Mouse (Mus musculus) frontal cortex, postnatal 25 days (tissue): Measurements from ENCODE around the gene Itpkb.

Experiments used
- DNase-seq, 2 experiments: peaks; one replicate each; pipeline ENCODE4 v3.0.0; 2022; ENCODE audit warnings: low spot score in 2 of 2

The Itpkb gene

DNA sequence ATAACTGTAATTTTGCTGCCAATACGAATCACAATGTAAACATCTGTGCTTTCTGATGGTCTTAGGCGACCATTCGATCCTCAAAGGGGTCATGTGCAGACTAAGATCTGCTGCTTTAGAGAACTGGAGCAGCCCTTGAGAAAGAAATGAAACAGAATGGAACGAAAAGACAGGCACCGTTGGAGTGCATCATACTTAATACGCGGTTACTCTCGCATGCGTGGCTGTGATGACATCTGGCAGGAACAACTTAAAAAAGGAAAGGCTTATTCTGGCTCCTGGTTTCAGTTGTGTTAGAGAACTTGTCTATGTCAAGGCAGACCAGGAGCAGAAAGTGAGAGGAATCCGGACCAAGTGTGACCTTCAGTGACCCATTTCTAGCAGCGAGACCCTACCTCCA lies 15.6 kb upstream of the Itpkb start:
- no peak for DNase-seq

- DNase-seq = no peak
Measured at GRCm38 (mm10) chr1:180315127-180315526, 15.2 kb upstream of the Itpkb start.

GRCm38 (mm10) chr1:180317450-180317849 lies 12.8 kb upstream of the Itpkb start:
- no peak for DNase-seq

DNA sequence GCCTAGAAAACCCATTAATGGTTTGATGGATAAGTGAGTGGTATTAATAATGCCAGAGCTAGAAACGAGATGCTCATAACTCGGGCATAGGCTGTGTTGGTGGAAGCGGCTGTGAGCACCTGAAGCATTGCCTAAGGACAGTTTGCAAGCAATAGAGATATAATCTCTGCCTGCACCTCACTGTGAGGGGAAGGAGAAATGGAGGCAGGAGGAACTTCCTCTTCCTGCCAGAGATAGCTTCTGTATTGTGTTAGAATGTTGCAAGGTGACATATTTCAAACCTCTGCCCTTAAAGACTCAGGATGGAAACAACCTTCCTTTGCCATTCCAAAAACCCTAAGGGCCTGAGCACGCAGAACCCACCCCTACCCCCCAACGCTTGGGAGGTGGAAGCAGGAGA lies 11.9 kb upstream of the Itpkb start:
- DNase-seq = no peak

- no peak for DNase-seq
Measured at GRCm38 (mm10) chr1:180319895-180320294, 10.4 kb upstream of the Itpkb start.

DNA sequence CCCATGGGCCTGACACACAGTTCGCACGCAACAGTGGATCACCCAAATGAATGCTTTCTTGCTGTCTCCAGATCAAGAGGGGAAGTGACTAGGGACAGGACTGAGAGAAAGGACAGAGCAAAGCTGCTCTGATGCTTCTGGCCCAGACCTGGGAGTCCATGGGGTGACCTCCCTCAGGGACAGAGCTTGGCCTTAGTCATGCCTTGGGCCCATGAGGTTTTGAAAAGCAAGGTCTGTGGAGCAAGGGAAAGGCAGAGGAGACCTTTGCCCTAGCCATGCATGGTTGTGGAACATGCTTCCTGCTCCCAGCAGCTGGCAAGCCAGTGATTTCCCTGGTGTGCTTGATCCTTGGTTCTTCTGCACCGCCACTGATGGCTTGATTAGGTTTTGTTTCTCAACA lies 7.4 kb upstream of the Itpkb start:
- DNase-seq = no peak

DNA sequence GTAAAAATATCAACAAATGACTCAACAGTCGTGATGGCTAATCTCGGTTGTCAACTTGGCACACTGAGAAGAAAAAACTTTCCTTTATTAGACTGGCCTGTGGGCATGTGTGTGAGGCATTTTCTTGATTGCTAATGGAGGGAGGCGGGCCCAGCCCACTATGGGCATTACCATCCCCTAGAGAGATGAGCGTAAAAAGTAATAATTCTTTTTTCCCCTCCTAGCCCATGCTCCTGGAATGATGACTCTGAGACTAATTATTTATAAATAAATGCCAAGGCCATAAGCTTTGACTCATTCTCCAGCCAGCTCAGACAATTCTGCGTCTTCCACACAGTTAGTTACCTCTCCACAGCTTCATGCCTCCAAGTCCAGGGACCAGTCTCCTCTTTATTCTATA lies 6.8 kb upstream of the Itpkb start:
- no peak for DNase-seq

GRCm38 (mm10) chr1:180324271-180324670 lies 6.0 kb upstream of the Itpkb start:
- no peak for DNase-seq

- no peak for DNase-seq
Measured at GRCm38 (mm10) chr1:180328794-180329665, 1.3 kb upstream of the Itpkb start.

GRCm38 (mm10) chr1:180329706-180330105 lies 579 bp upstream of the Itpkb start:
- no peak for DNase-seq

DNA sequence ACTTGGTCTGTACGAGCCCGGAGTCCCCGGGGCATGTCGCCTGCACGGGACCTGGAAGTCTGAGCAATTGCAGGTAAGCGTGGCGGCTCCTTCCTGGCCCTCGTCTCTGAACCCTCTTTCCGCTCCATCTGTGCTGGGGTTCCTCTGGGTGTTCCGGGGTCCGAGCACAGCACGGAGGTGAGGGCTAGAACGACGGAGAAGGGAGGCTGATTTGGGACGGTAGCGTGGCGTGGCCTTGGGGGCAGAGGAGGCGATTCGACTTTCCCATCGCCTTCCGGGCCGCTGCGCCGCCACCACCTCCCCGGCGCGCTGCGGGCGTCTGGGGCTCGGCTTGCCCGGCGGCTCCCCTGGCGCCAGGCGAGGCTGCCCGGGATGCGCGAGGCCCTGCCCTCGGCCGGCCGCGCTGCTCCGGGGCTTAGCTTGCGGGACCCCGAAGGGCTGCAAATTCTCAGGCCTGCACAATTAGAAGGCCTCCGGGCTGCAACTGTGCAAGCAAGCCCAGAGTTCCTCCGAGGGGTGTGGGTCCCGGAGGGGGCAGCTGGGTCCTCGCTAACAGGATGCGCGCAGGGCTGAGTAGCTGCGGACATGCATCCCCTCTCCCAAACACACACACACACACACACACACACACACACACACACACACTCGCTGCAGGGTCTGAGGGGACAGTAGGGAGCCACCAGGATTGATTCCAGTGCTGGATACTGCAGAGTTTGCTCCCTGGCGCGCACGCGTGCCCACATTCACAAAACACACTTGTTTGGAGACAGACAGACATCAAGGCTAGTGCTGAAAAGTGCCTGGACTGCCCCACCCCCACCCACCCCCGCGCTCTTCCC lies 641 bp downstream of the Itpkb start:
- no peak for DNase-seq

- DNase-seq = no peak
Measured at GRCm38 (mm10) chr1:180331546-180332075, 1.3 kb downstream of the Itpkb start.

DNA sequence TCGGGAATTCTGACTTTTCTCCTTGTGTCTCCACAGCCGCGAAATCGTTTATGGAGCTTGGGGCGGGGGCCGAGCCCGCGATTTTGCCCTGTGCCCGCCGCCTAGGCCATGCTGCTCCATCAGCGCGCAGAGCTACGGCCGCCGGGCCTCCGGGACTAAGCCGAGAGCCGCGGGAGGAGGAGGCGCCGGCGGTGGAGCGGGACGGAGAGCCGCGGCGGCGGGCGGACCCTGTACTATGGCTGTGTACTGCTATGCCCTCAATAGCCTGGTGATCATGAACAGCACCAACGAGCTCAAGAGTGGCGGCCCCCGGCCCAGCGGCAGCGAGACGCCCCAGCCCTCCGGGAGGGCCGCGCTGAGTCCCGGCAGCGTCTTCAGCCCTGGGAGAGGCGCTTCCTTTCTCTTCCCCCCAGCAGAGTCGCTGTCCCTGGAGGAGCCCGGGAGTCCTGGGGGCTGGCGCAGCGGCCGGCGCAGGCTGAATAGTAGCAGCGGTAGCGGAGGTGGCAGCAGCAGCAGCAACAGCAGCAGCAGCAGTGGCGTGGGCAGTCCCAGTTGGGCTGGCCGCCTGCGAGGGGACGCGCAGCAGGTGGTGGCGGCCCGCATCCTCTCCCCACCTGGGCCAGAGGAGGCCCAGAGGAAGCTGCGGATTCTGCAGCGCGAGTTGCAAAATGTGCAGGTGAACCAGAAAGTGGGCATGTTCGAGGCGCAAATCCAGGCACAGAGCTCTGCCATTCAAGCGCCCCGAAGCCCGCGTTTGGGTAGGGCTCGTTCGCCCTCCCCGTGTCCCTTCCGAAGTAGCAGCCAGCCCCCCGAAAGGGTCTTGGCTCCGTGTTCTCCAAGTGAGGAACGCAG lies 2.0 kb downstream of the Itpkb start:
- peak in 1 of 2 experiments; percentile 43 for DNase-seq

GRCm38 (mm10) chr1:180332928-180333440 lies 2.7 kb downstream of the Itpkb start:
- no peak for DNase-seq

DNA sequence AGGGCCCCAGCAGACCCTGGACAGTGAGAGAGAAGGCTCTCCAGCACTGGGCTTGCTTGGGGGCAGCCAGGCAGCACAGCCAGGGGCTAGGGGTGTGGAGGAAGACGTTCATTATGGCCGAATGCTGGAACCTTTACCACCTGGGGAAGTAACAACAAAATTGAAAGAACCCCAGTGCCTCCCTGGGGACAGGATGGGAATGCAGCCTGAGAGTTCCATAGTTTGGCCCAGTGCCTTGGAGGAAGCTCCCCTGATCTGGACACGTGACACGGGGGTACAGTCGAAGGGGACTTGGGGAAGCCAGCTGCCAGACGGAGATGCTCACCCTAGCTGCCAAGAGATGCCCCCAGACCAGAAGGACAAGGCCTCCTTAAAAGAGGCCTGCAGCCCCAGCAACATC lies 3.3 kb downstream of the Itpkb start:
- DNase-seq = no peak

GRCm38 (mm10) chr1:180334541-180334940 lies 4.3 kb downstream of the Itpkb start:
- no peak for DNase-seq

DNA sequence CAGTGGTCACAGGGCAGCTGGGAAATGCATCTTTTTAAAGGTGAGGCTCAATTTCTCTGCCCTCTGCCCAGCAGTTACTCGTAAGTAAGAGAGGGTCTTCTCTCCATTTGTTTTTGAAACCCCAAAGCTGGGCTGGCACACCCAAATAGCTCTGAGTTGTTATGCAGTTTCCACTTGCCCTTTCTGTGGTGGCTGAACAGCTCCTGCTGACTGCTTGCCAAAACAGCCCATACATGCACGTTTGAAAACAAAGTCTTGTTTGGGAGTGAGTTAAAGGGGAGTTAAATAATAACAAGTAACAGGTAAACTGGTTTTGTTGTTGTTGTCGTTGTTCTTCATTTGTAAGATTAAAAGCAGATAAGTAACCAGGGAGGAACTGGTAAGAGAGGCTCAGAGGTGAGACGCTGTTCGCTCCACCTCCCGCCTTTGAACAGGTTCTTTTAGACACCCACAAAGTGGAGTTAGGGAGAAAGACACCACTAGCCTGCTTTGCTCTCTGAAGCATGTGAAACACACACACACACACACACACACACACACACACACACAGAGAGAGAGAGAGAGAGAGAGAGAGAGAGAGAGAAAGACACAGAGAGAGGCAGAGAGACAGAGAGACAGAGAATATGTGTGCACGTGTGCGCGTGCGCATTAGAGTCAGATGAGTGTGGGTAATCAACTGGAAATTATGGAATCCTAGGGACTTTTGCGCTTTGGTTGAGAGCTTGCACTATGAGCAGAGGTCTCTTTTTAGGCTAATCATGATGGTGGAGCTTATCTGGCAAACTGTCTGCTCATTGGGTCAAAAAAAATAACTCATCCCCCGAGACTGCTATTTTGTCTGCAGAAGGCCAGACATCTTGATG lies 5.5 kb downstream of the Itpkb start:
- no peak for DNase-seq

DNA sequence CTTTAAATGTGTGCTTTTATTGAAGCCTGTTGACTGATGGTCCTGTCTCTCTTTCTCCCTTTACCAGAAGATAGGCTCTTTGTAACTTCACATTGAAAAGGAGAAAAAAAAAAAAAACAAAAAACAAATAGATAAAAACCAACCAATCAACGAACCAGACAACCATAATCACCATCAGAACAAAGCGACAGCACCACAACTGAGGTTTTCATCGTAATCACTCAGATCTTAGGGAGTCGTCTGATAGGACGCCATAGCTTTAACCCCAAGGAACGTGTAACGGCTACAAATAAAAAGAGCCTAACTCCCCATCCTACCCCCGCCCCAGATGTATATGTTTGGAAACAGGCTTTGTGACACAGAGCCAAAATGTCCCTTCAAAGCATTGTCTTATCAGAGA lies 8.1 kb downstream of the Itpkb start:
- DNase-seq = no peak

DNA sequence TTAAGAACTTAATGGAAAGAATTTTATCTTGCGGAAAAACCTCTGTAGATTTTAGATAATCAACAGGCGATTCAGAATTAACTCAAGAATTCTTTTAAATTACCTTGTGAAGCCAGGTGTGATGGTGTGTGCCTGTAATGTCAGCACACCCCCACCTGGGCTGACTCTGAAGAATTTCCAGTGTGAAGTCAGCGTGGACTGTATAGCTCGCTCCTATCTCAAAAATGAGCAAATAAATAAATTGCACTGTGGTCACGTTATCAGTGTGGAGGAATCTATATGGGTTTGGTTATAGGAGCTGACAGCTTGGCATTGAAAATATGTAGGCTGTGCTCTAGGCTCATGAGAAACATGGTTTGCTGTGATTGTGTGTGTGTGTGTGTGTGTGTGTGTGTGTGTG lies 8.9 kb downstream of the Itpkb start:
- DNase-seq = no peak

- DNase-seq = no peak
Measured at GRCm38 (mm10) chr1:180342944-180343343, 12.7 kb downstream of the Itpkb start.
